Mouse (Mus musculus) embryonic fibroblast, embryonic 13.5 days (primary cell): ENCODE measurements around the gene AC124502.3.

ENCODE experiments used
- CTCF ChIP-seq: IDR thresholded peaks from 2 replicates; pipeline ENCODE4 v1.5.1; 2011; ENCODE audit warnings: mild to moderate bottlenecking, control low read depth, low read length, moderate library complexity, borderline replicate concordance; ENCODE audit not compliant: insufficient read depth
- POLR2A ChIP-seq: IDR thresholded peaks from 2 replicates; pipeline ENCODE4 v1.6.1; 2011; ENCODE audit warnings: low read depth, mild to moderate bottlenecking, control low read depth, low read length, moderate library complexity

DNA sequence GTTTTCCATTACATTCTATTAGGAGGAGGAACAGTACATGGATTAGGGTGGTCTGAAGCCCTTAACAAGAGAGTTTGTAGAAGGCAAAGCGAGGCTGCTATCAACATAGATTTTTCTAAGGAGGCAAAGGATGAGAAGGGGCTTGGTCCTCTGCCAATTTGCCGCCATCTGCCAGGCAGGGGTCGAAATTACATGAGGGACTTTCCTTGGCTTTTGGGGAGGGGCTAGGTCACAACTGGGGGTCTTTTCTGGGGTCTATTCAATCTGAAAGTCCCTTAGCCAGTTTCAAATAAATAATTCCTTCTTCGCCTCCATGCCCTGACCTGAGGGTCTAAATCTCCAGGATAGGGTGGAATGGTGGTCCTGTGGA lies 48.5 kb upstream of the AC124502.3 start, which contains the start of gene Npas4:
- TF ChIP-seq CTCF (no peak), POLR2A (no peak)
